Mouse (Mus musculus) liver, embryonic 12.5 days (tissue): ENCODE measurements at regions not wholly inside any gene's neighbourhood (a gene's known extent, or its start where the extent isn't known, plus 50 kb on each side); places are given as distances from the start of the nearest gene placed in this dataset.

Experiments
- ATAC-seq: fragments of 200-750 bp; cut with Nextera tagmentation; 2 replicates; pipeline ENCODE4 v1.8.0; 2017; ENCODE audit warnings: moderate number of reproducible peaks, mild to moderate bottlenecking, moderate library complexity
- H3K27ac ChIP-seq: fragments of 300-500 bp; sonication (generic); 2 replicates; pipeline ENCODE4 v1.5.1; 2016; ENCODE audit warnings: mild to moderate bottlenecking
- H3K27me3 ChIP-seq: fragments of 300-500 bp; sonication (generic); replicated peaks from 2 replicates; pipeline ENCODE4 v1.6.1; 2016; ENCODE audit warnings: mild to moderate bottlenecking, moderate library complexity
- H3K36me3 ChIP-seq: fragments of 300-500 bp; sonication (generic); 2 replicates; pipeline ENCODE4 v1.6.1; 2016; ENCODE audit warnings: mild to moderate bottlenecking, moderate library complexity
- H3K4me1 ChIP-seq: fragments of 300-500 bp; sonication (generic); 2 replicates; pipeline ENCODE4 v1.6.1; 2016
- H3K4me2 ChIP-seq: fragments of 300-500 bp; sonication (generic); 2 replicates; pipeline ENCODE4 v1.6.1; 2016; ENCODE audit warnings: mild to moderate bottlenecking, moderate library complexity
- H3K4me3 ChIP-seq: fragments of 300-500 bp; sonication (generic); 2 replicates; pipeline ENCODE4 v1.5.1; 2016; ENCODE audit warnings: mild to moderate bottlenecking, moderate library complexity
- H3K9ac ChIP-seq: fragments of 300-500 bp; sonication (generic); 2 replicates; pipeline ENCODE4 v1.6.1; 2016; ENCODE audit warnings: mild to moderate bottlenecking, moderate library complexity
- H3K9me3 ChIP-seq: fragments of 300-500 bp; sonication (generic); replicated peaks from 2 replicates; pipeline ENCODE4 v1.6.1; 2016; ENCODE audit warnings: mild to moderate bottlenecking, moderate library complexity
- WGBS: fragments of 180-500 bp; shearing (Covaris S2); methylation state at CpG from one replicate; pipeline ENCODE4 v1.1.7; 2016; ENCODE audit not compliant: insufficient replicate concordance; 5-methylcytosine and 5-hydroxymethylcytosine counted together

- no peak overlapping the region for H3K4me2 ChIP-seq
These were observed 101.4 kb upstream of the Dynlrb2 start for GRCm38 (mm10) chr8:116403366-116403765.

GRCm38 (mm10) chr8:116399452-116399851 lies 105.3 kb upstream of the Dynlrb2 start:
- no peak for ATAC-seq
- Histone ChIP-seq H3K36me3 (no peaks in the 10 kb centered on the region), H3K4me2 (no peak overlapping the region), H3K4me3 (no peak overlapping the region), H3K4me1 (no peaks in the 10 kb centered on the region), H3K9ac (no peak overlapping the region), H3K27me3 (no peaks in the 10 kb centered on the region), H3K27ac (no peak overlapping the region), H3K9me3 (no peaks in the 10 kb centered on the region)
- 59% methylated on average over 2 of the region's 2 CpGs for WGBS

More at GRCm38 (mm10) chr8:116403366-116403765, 101.4 kb upstream of the Dynlrb2 start:
- no peak for ATAC-seq
- Histone ChIP-seq H3K36me3 (no peaks in the 10 kb centered on the region), H3K9me3 (no peaks in the 10 kb centered on the region), H3K4me3 (no peak overlapping the region), H3K27me3 (no peaks in the 10 kb centered on the region), H3K4me1 (no peaks in the 10 kb centered on the region), H3K9ac (no peak overlapping the region), H3K27ac (no peak overlapping the region)
- 73% methylated on average over 5 of the region's 5 CpGs for WGBS

DNA sequence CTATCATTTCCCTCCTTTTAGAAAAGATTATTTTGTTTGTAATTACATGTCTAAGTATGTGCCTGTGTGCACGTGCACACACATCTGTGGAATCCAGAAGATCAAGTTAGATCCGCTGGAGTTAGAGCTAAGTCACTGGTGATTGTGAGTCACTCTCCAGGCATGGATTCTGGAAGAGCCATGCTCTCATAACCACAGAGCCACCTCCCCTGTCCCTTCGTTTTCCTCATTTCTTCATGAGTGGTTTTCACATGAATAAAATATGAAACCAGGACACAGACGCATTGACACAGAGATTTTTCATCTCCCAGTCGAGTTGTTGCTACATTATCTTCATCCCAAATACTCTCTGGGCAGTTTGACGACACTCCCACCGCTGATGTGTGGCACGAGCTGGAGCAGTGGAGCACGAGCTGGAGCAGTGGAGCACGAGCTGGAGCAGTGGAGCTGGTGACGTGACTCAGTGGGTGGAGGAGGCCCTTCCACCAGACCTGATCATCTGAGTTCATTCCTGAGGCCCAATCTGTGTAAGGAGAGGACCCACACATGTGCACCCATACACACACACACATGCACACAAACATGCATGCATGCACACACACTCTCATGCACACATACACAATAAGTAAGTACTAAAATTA lies 106.1 kb upstream of the Dynlrb2 start:
- no peaks in the 10 kb centered on the region for H3K9me3 ChIP-seq
- H3K4me3 ChIP-seq: no peak overlapping the region
- H3K36me3 ChIP-seq: no peaks in the 10 kb centered on the region
- H3K27me3 ChIP-seq: no peaks in the 10 kb centered on the region
- H3K27ac ChIP-seq: no peak overlapping the region
- 59% methylated on average over 11 of the region's 11 CpGs for WGBS
- no peaks in the 10 kb centered on the region for H3K4me1 ChIP-seq
- H3K9ac ChIP-seq: no peak overlapping the region
- ATAC-seq: no peak
- no peak overlapping the region for H3K4me2 ChIP-seq

DNA sequence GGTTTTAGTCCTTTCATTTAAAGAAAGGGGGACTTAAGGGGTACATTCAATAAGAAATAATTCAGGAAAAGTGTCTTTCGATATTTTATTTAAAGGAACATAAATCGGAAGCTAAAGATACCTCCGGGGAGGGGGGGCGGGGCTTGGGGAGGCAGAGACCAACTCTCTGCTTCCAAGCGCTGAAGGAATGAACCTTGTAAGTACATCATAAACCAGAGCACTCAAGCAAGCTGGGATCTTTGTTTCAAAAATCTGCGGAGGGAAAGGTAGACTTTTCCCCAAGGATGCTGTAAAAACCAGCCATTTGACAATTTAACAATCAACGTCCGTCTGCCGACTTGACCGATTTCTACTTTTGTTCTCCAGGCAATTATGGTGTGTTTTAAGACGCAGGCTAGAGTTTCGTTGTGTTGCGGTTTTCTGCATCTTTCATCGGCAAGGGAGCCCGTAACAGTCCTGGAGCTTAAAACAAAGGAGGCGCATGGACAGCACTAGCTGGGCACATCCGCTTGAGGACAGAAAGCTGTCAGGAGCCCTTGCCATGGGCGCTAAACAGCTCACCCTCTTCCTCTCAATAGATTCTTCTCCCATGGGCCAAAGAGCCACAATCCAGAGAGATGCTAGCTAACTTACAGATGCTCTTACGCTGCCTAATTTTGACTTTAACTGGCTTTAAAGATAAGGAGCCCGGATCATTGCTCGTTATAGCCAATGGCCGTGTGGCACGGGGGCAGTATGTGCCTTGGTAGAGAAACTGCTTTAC lies 119.4 kb upstream of the Dynlrb2 start:
- H3K9ac ChIP-seq: no peak overlapping the region
- no peaks in the 10 kb centered on the region for H3K27me3 ChIP-seq
- ATAC-seq: no peak
- no peaks in the 10 kb centered on the region for H3K9me3 ChIP-seq
- no peaks in the 10 kb centered on the region for H3K36me3 ChIP-seq
- no peak overlapping the region for H3K27ac ChIP-seq
- 84% methylated on average over 23 of the region's 23 CpGs for whole genome bisulfite sequencing
- H3K4me2 ChIP-seq: no peak overlapping the region
- H3K4me1 ChIP-seq: no peaks in the 10 kb centered on the region
- H3K4me3 ChIP-seq: no peak overlapping the region

- 65% methylated on average over 15 of the region's 15 CpGs for WGBS
- H3K4me3 ChIP-seq: no peak overlapping the region
- H3K27me3 ChIP-seq: no peaks in the 10 kb centered on the region
- H3K4me2 ChIP-seq: no peak overlapping the region
- H3K4me1 ChIP-seq: no peaks in the 10 kb centered on the region
- H3K9me3 ChIP-seq: no peaks in the 10 kb centered on the region
- no peak overlapping the region for H3K27ac ChIP-seq
- no peak overlapping the region for H3K9ac ChIP-seq
- no peak for ATAC-seq
- H3K36me3 ChIP-seq: no peaks in the 10 kb centered on the region
These were observed 120.2 kb upstream of the Dynlrb2 start for GRCm38 (mm10) chr8:116384418-116385089.

DNA sequence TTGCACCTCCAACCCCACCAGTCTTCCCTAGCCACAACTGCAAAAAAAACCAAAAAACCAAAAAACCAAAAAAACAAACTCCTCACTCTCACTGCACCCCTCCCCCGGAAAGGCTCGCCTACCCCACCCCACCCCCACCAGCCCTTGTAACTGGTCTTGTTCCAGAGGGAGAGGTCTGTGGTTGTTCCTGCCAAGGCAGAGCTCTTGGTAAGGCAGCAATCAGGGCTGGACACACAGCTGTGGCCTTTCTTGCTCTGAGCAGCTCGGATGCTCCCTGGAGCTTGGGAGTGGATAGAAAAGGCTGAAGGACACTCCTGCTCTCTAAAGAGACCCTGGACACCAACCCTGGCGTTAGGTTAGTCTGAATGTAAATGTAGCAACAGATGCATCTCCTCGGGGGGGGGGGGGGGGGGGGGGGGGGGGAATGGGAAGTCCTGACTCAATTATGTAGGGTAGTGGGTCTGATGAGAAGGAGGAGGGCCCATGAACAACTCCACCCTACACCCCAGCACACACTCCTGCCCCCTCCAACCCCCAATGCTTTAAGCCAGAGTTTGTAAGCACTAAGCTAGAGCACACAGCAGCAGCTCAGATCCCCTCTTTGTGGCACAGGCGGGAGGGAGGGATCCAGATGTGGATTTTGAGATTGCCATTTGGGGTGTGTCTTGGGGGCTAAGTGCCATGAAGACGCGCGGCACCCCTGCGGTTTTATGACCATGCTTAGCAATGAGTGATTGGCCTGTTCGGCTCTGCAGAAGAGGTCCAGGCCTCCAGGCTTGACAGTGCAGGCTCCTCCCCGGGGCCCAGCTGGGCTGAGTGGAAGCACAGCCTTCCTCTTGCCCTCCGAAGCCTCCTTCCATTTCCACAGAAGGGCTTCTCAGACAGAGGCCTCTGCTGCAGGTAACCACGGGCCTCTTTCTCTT lies 121.0 kb upstream of the Dynlrb2 start:
- Histone ChIP-seq H3K36me3 (no peaks in the 10 kb centered on the region), H3K27me3 (no peaks in the 10 kb centered on the region), H3K4me1 (no peaks in the 10 kb centered on the region), H3K4me2 (no peak overlapping the region), H3K27ac (no peak overlapping the region), H3K4me3 (no peak overlapping the region), H3K9ac (no peak overlapping the region), H3K9me3 (no peaks in the 10 kb centered on the region)
- 37% methylated on average over 12 of the region's 14 CpGs for WGBS
- no peak for ATAC-seq

DNA sequence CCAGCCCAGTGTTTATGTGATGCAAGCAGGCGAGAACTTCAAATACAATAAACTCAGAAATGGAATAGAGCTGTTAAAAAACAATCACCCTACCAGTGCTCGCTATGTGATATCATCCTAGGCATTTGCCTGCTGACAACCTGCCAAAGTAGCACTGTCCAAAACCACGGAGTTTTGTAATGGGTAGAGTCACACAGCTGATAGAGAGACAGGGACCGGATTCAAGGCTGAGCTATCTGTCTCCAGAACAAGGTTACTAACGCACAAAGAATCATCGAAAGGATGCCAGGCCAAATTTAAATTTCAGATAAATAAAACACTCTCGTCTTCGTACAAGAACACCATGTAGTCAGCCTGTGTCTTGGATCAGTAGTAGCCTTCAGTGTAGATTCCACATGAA lies 121.7 kb upstream of the Dynlrb2 start:
- ATAC-seq: no peak
- H3K27ac ChIP-seq: no peak overlapping the region
- WGBS: 59% methylated on average over 8 of the region's 8 CpGs
- no peak overlapping the region for H3K9ac ChIP-seq
- no peaks in the 10 kb centered on the region for H3K27me3 ChIP-seq
- no peak overlapping the region for H3K4me3 ChIP-seq
- no peaks in the 10 kb centered on the region for H3K36me3 ChIP-seq
- H3K4me1 ChIP-seq: no peaks in the 10 kb centered on the region
- H3K4me2 ChIP-seq: no peak overlapping the region
- no peaks in the 10 kb centered on the region for H3K9me3 ChIP-seq

DNA sequence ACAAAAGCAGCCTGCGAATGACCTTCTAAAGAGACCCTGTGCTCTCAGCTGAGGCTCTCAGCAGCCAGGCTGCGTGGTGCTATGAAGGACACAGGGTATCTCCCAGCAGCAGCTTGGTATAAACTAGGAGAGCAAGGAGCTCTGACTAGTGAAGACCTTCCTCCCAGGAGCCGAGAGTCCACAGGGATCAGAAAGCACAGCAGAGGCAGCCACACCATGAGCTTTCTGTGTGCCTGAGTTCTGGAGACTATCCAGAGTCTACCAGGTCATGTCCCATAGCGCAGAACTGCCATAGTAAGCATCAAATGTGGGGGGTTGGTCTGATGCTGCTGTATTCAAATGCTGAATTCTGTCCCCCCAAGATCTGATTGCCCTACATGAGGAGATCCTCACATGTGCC lies 124.2 kb upstream of the Dynlrb2 start:
- Histone ChIP-seq H3K4me3 (no peak overlapping the region), H3K4me1 (no peaks in the 10 kb centered on the region), H3K9ac (no peak overlapping the region), H3K9me3 (0 out of 2 replicates have a peak, but pooled peaks cover 4% of the 10 kb centered on the region), H3K27ac (no peak overlapping the region), H3K4me2 (no peak overlapping the region), H3K36me3 (no peaks in the 10 kb centered on the region), H3K27me3 (no peaks in the 10 kb centered on the region)
- WGBS: 69% methylated on average over 4 of the region's 4 CpGs
- ATAC-seq: no peak

GRCm38 (mm10) chr8:116379851-116380250 lies 124.9 kb upstream of the Dynlrb2 start:
- Histone ChIP-seq H3K4me2 (no peak overlapping the region), H3K4me1 (no peaks in the 10 kb centered on the region), H3K9me3 (0 out of 2 replicates have a peak, but pooled peaks cover 4% of the 10 kb centered on the region), H3K36me3 (no peaks in the 10 kb centered on the region), H3K27me3 (no peaks in the 10 kb centered on the region), H3K4me3 (no peak overlapping the region), H3K27ac (no peak overlapping the region), H3K9ac (no peak overlapping the region)
- no peak for ATAC-seq
- WGBS: 49% methylated on average over 3 of the region's 3 CpGs

DNA sequence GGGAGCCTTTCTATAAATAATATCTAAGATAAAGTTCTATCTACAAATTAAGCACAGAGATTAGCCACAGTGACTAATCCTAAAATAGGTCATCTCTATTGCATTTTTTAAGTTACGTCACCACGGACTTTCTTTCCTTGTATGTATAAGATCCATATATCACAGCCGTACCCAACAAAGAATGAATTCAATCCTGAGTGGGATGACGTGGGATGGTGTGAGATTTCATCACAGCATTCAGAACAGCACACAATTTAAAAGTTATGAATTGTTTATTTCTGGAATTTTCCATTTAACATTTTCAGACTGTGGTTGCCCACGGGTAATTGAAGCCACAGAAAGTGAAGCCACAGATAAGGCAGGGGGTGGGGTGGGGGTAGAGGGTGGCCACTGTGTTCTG lies 129.0 kb upstream of the Dynlrb2 start:
- no peaks in the 10 kb centered on the region for H3K4me1 ChIP-seq
- H3K27me3 ChIP-seq: no peaks in the 10 kb centered on the region
- H3K4me2 ChIP-seq: no peak overlapping the region
- no peaks in the 10 kb centered on the region for H3K36me3 ChIP-seq
- 64% methylated on average over 5 of the region's 5 CpGs for WGBS
- no peak overlapping the region for H3K27ac ChIP-seq
- H3K9me3 ChIP-seq: 0 out of 2 replicates have a peak, but pooled peaks cover 4% of the 10 kb centered on the region
- no peak for ATAC-seq
- no peak overlapping the region for H3K4me3 ChIP-seq
- H3K9ac ChIP-seq: no peak overlapping the region

DNA sequence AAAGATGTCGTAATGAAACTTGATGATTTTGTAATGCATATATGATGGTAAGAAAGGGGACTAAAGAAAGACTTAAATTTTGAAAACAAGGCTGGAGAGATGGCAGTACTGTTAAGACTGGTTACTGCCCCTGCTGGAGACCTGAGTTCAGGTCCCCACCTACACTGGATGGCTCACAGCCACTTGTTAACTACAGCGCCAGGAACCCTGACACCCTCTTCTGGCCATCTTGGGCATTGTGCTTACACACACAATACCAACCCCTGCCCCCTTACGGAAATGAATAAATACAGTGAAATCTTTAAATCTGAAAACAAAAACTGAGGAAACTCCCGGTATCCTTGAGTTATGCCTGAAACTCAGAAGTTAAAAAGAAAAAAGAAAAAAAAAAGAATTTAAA lies 131.7 kb upstream of the Dynlrb2 start:
- no peaks in the 10 kb centered on the region for H3K36me3 ChIP-seq
- no peak overlapping the region for H3K27ac ChIP-seq
- no peak overlapping the region for H3K4me2 ChIP-seq
- H3K4me1 ChIP-seq: no peaks in the 10 kb centered on the region
- 0 out of 2 replicates have a peak, but pooled peaks cover 4% of the 10 kb centered on the region for H3K9me3 ChIP-seq
- ATAC-seq: no peak
- no peak overlapping the region for H3K4me3 ChIP-seq
- WGBS: 60% methylated on average over 4 of the region's 4 CpGs
- no peaks in the 10 kb centered on the region for H3K27me3 ChIP-seq
- no peak overlapping the region for H3K9ac ChIP-seq
